ENCODE assay signal across 22 mouse cellular contexts in the genomic region with DNA sequence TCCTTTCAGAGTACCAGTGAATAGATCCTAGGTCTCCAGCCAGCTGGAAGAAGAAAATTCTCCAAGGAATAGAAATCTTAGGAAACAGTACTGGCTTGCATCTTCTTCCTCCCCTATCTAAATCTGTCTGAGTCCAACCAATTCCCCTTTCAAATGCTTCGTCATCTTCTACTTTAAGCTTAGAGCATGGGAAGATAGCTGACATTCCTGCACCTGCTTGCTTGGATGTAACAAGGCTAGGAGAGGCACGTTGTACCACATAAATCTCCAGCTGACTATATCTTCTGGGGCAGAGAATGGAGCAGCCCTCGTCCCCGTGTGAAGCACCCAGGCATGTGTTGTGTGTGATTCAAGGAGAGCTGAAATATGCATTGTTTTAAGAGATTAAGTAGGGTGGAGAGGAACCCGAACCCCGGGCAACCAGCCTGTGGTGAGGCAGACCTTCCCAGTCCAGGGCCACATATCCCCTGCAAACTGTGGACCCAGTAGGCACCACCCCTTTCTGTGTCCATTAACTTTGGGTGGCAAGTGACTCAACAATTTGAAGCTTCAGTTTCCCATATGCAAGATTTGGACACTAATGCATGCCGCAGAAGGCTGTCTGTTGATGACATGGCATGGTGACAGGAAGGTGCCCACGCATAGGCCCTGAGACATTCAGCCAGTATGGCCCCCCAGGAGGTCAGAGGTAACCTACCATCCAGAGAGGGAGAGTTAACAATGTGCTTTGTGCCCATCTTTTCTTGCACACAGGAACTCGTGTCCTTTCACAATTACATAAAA.
DNase-seq lines count a peak whose midpoint lies in the region; ATAC-seq and TF ChIP-seq lines count a peak whose summit lies in the region.
"Had no signal": no experiment of that assay in that cellular context is flagged by ENCODE, and none has a peak within 500 bp of the region (broad histone marks: within the 10 kb centered on the region; RNA-seq: fewer than 3 reads in every experiment).

No protein-coding gene starts in this region.

- peaks cover 14% of the 10 kb centered on the region for H3K4me1 ChIP-seq in heart, embryonic 11.5 days (ENCODE audit: control insufficient read depth, insufficient read depth, low read length)
- H3K4me1 ChIP-seq: midbrain, embryonic 13.5 days had no signal

- no peaks in the 10 kb centered on the region for H3K36me3 ChIP-seq in heart, embryonic 11.5 days (ENCODE audit: control insufficient read depth, insufficient read depth, low read length)
- H3K36me3 ChIP-seq: liver, embryonic 12.5 days; midbrain, embryonic 13.5 days had no signal

- 81% methylated on average over 9 of the region's 9 CpGs for WGBS in heart, embryonic 11.5 days (ENCODE audit: insufficient replicate concordance)

- H3K27me3 ChIP-seq in heart, embryonic 11.5 days (ENCODE audit: control insufficient read depth, insufficient read depth, low read length), result no peaks in the 10 kb centered on the region
- H3K27me3 ChIP-seq: CH12.LX; liver, embryonic 12.5 days; midbrain, embryonic 13.5 days had no signal

- no peak overlapping the region for H3K4me2 ChIP-seq in heart, embryonic 11.5 days
- H3K4me2 ChIP-seq: hindbrain, embryonic 14.5 days; liver, embryonic 12.5 days; midbrain, embryonic 13.5 days had no signal

- no peak overlapping the region for H3K9ac ChIP-seq in heart, embryonic 11.5 days (ENCODE audit: low read depth, low read length)
- H3K9ac ChIP-seq: hindbrain, embryonic 14.5 days; liver, embryonic 12.5 days; liver, postnatal 0 days; midbrain, embryonic 13.5 days had no signal

- ATAC-seq in heart, embryonic 11.5 days (replicated peaks; ENCODE audit: insufficient number of reproducible peaks, low FRiP score, low TSS enrichment), result no peak
- ATAC-seq: activated CD4-positive, CD25-positive, alpha-beta regulatory T cell, adult 4 months; forebrain, embryonic 14.5 days; intestine, postnatal 0 days; liver, embryonic 12.5 days; liver, postnatal 0 days; midbrain, embryonic 13.5 days had no signal

- no peaks in the 10 kb centered on the region for H3K9me3 ChIP-seq in heart, embryonic 11.5 days (replicated peaks; ENCODE audit: control insufficient read depth, low read length)
- H3K9me3 ChIP-seq: liver, embryonic 12.5 days; megakaryocyte, embryonic 14.5 days; midbrain, embryonic 13.5 days had no signal

- no peak overlapping the region for H3K4me3 ChIP-seq in heart, embryonic 11.5 days (ENCODE audit: low read depth, low read length)
- no peak overlapping the region for H3K4me3 ChIP-seq in layer of hippocampus, adult 2 months
- H3K4me3 ChIP-seq: liver, embryonic 12.5 days; megakaryocyte, embryonic 14.5 days; midbrain, embryonic 13.5 days had no signal

- DNase-seq in heart, adult 11 months, result peak; percentile 92
- peak; percentile 21 for DNase-seq in layer of hippocampus, adult 9-11 months
- DNase-seq in layer of hippocampus, adult 2 months (ENCODE audit: low spot score in 2 of 2), result no peak
- peak; percentile 48 for DNase-seq in 416B (ENCODE audit: low read depth)
- DNase-seq in brain, adult 2 months (ENCODE audit: low read depth, low spot score), result peak; percentile 56
- no peak for DNase-seq in urinary bladder, postnatal 14 days (ENCODE audit: low spot score)
- DNase-seq: cerebellum, adult 8-10 months; cerebellum, postnatal 25 days; liver, postnatal 0 days; lung, postnatal 4 days; spleen, adult 18-20 months; thymus, adult 18-20 months; thymus, postnatal 25 days had no signal

- no peak for TF ChIP-seq CTCF in layer of hippocampus, adult 2 months (conservative IDR thresholded peaks at IDR 0.05)

- no peak overlapping the region for H3K27ac ChIP-seq in heart, embryonic 11.5 days (ENCODE audit: low read depth, low read length)
- H3K27ac ChIP-seq in layer of hippocampus, adult 2 months, result no peak overlapping the region; the same call in 1 of the 2 replicates
- H3K27ac ChIP-seq: hindbrain, embryonic 14.5 days; midbrain, embryonic 13.5 days had no signal

Comparison
In these comparisons a context has a peak if more than half of its experiments do, and no peak if none do; other contexts are left out.
1. DNase-seq: peak in heart, adult 11 months (single experiment), layer of hippocampus, adult 9-11 months (single experiment), 416B (single experiment) and brain, adult 2 months (single experiment); none in layer of hippocampus, adult 2 months (0 of 2) and urinary bladder, postnatal 14 days (single experiment).